Mouse (Mus musculus) brain, embryonic 18.5 days (tissue): ENCODE measurements around the gene Foxa1.

ENCODE experiments used
- DNase-seq: peaks from one replicate; pipeline ENCODE4 v3.0.0-alpha.2; 2012; ENCODE audit warnings: low read depth, low spot score

Foxa1 gene

DNA sequence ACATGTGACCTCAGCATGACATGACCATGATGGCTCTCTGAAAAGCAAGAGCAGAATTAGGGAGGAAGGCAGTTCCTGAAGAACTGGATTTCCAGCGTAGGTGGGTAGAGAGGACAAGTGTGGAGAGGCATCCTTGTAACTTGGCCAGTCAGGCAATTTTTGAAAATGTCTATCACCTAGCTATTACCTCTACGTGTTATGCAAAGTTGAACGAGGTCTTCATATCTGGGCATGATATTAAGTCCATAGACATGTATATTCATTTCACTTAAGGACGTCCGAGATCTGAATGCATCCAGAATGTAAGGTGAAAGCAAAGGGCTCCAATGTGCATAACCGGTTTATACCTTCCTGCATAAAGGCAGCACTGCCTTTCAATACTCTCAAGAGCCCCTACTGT lies 5.6 kb downstream of the Foxa1 start:
- DNase-seq = no peak

DNA sequence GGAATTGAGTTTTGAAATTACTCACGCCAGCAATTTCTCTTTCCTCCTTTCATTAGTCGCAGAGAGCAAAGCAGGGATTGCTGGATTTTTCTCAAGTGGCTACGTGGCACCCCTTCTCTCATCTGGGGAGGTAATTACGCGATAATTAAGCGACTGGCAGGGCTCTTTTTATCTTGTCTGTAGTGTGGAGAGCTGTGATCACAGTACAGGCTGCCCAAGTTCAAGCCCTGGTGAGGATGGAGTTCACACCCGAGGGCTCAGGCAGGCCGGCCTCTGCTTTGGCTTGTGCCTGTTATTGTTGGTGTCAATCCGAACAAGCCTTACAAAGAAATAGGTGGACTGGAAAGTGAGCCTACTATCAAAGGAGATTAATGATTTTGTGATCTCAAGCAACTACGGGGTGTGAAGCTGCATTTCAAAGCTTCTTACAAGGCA lies 7.1 kb downstream of the Foxa1 start:
- DNase-seq = no peak

DNA sequence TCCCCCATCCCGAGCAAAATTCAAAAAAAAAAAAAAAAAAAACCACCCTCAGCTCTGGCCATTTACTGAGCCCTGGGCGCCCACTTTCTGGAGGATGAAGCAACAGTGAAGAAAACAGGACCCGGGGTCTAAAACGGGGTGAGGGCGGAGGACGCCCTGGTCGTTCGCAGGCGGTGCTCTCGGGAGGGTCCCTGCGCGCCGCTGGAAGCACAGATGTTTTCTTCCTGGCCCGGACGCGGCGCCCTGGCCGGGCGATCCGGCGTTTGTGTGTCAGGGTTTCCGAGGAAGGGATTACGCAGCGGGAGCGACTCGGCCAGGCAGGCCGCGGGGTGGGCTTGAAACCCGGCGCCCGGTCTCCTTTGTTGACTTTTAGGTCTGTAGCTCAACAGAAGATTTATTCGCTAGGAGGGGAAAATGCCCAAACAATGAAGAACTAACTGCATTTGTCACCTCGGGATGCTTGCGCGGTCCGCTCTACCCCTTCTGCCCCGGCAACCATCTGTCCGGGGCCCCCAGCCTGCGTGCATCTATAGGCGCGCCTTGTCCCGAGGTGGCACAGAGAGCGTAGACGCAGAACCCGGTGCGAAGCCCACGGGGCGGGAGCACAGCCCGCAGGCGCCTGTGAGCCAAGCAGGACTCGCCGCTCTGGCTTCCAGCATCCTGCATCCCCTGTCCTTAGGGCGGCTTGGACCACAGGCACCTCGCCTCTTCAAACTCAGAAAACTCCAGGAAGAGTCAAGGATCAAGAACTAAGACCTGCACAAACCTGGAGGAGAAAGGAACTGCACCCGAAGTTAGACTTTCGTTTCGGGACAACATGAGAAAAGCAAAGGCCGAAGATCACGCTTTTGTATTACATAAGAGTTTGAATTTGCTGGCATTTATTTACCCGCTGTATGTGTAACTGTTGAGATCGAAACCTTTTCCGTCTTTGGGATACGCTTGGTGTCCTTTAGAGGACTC lies 7.8 kb downstream of the Foxa1 start:
- no peak for DNase-seq

DNA sequence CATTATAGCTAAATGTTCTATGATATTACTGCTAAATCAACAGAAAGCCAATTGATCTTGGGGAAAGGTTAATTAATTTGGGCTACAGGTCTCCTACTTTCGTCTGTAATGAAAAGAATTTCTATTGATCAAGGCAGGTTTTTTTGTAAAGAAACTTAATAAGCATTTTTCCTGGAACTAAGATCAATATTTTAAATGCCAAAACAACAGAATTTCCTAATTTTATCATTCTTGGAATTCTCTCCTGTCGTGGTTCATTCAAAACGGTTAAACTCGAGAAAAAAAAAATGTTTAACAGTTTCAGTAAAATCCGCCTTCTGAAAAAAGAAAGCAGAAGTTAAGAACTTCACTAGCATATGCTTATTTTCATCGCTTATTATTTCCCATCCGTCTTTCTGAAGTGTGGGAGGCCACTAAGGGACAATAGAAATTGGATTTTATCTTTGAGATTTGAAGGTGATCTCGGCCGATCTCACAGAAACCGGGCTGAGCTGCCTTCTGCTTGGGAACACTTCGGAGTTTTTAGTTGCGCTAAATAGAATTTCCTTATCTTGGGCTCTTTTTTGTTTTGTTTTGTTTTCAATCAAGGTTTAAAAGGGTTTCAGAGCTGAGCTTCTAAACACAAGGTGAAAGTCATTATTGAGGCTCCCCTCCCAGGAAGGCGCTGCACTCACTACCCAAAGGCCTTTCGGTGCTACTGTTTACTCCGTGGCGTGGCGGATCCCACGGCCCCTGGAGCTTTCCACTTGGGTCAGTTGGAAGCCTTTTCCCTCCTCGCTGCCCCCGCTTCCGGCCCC lies 8.7 kb downstream of the Foxa1 start:
- no peak for DNase-seq

DNA sequence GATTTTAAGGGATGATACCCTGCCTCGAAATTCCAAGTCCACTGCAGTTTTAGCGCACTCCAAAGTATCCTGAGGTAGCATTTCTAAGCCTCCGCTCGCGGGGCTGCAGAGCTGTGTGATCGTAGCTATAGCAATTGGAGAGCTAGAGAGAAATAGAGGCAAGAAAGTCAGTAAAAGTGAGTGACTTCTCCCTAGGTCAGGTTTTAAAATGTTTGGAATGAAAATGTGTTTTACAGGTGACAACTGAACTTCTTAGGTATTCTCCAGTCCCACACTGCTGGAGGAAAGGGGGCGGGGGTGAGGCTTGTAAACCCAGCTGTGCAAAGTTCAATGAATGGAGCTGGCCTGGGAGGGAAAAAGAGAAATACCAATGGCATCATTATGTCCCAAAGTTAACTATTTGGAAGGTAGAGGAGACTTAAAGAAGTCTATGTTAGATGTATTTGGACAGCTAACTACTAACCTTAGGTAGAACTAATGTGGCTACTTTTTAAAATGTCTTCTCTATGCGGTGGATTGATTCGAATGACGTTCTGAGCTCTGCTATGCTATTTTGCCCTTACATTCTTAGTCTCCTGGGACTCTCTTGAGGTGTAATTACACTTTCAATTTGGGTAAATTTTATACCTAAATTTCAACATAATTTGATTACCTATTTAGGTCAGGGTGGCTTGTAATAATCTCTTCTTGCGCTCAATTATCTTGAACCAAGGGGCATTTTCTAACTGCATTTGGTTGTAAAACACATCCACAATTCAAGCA lies 9.6 kb downstream of the Foxa1 start:
- DNase-seq = no peak

DNA sequence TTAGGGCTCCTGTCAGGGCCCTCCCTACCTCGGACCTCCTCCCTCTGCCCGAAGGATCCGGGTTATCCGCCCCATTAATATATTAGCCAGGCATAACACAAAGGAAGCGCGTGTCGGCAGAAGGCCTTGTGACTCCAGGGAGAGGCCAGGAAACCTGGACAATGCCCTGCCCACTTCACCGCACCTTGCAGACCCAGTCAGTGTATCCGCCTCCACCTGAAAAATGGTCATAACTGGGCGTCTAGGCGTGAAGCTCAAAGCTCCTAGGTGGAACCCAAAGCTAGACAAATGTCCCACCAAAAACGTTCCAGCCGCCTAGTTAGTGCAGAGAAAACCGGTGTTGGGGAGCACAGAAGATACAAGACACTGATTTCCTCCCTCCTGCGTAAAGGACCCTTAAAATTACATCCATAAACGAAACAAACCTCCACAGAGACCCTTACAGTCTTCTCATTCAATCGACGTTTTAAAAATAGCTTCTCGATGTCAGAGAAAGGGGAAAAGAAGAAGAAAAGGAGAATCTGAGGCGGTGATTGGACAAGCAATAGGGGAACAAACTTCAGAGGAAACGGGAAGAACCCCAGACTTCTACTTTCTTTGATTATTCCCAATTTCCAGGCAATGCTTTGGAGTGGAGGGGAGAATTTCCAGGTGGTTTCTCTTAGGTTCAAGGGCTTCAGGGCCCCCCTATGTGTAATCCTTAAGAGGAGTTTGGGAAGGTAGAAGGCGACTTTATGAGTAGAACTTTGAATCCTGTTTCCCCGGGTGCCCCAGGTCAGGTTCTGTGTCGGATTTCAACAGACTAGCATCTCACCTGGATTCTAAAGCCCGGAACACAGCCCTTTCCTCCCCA lies 10.4 kb downstream of the Foxa1 start:
- DNase-seq = no peak

DNA sequence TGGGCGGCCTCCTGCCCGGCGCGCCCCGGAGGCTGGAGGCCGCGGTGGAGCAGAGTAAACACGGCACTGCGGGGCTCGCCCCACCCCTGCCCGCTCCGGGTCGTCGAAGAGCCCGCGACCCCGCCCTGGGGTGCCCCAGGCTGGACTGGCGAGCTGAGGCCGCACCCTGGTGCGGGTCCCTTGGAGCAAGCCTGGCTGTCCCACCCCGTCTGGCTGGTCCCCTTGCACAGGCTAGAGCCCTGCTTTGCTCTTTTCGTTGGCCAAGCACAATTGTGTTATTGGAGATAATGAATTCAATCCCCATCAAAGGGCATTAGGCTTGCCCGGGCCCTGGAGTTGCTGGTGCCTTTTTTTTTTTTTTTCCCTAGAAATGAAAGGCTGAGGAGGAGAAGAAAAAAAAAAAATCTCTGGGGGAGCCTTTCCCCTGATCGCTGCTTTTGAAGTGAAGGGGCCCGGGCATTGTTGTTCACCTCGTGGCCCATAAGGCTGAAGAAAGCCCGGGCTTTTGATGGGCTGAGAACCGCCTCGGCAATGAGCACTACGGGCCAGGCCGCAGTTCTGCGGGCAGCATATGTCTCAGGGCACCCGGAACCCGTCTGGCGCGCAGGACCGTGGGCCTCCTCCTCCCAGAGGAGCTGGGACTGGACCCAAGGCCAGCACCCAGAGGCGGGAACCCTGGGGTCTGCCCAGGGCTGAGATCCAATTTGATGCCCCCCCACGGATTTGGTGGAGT lies 11.7 kb downstream of the Foxa1 start:
- DNase-seq = no peak

DNA sequence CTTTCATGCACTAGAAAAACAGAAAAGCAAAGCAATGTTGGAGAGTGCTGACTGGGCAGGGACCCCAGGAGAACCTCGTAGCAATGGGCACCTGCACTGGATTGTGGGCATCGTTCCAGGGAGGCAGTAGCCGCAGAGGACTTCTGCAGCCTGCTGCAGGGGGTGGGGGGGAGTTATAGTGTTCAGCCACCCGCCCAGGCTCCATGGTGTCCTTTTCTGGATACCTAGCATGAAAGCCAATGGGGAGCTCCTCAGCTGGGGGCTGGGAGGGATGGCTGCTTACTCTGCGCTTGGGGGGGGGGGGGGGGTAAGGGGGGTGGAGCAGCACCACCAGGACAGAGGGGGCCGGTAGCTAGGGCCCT lies 12.2 kb downstream of the Foxa1 start:
- no peak for DNase-seq

DNA sequence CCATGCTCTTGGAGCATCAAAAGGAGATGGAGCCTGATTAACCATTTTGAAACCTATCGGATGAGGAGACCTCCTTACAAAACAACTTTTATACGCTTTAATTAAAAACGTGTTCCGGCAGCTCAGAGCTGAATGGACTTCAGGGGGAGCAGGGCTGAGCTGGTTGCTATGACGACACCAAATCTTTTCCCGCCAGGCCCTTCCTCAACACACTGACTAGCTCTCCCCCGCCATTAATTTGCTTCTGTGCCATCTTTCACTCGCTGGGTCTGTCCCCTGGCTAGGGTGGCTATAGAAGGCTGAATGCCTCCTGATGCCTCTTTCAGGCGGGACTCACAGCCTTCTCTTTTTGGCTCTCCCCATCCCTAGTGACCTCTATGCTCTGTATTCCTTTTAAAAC lies 16.2 kb downstream of the Foxa1 start:
- no peak for DNase-seq

DNA sequence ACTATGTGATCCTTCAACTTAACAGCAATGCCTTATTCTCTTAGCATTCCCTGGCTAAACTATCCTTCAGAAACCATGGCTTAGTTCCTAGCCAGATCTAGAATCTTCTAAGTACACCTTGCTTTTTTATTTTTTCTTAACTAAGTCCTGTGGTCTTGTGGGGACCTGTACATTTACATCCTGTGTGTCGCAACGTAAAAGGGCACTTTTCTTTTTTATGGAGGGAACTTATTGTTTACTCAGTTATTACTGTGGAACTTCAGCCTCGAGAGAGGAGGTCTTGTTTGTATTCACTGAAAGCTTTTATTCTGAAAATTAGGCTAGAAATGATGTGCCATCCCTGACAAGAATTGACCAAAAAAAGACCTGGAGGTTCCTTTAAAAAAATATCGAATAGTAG lies 18.4 kb downstream of the Foxa1 start:
- DNase-seq = no peak

DNA sequence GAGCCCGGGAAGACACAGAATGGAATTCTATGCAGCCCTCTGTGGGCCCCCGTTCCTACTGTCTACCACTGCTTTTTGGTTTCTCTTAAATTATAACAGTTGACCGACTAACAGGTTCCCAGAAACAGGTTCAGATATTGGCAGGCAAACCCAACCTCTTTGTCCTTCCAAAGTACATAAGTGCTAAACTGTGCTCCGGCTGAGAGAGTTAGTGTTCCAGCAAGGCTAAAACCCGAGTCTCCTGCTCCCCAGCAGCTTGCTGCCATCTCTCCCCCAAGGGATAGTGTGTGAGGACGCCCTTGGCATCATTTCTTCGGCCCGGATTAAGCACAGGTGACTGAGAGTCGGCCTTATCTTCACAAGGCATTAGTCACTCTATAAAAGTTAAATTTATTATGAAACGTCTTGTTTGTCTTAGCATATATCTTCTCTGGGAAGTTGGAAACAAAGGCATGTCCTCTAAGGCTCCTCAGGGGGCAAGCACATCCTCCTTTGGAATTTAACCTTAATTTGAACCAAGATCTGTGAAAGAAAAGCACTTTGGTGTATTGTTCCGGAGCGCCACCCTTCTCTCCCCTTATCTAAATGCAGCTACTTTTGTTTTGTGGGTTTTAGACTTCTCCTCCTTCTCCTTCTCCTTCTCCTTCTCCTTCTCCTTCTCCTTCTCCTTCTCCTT lies 30.9 kb downstream of the Foxa1 start:
- no peak for DNase-seq

DNA sequence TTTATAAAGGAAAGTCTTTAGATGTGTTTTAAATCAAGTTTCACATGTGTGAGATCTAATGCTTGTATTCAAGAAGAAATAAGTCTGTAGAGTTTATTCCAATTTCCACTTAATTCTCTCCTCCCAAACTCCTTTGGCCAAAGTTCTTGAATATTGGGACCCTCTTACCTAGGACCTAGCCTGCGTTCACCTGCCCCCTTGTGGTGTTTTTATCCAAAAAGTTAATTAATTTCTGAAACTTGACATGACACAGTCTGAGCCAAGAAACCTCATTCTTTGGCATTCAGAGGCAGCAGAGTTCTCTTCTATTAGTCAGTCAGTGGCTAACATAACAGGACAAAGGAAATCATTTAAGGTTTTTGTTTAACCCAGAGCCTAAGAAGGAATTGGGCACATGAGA lies 32.2 kb downstream of the Foxa1 start:
- no peak for DNase-seq

DNA sequence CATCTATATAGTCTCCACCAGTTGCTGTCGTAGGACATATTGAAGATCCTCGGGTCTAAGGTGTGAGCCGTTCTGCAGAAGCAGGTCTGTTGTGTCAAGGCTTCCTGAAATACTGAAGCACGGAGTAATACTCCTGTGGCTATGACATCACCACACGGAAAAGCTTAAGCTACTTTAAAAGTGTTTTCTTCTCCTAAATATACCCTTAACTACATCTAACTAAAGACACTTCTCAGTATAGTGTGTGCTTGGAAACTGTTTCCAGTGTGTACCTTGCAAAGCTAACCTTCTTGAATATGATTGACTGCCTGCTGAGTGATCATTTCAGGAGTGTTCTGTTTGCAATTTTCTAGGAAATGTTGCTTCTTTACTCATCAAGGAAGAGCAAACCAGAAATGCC lies 35.2 kb downstream of the Foxa1 start:
- DNase-seq = no peak

DNA sequence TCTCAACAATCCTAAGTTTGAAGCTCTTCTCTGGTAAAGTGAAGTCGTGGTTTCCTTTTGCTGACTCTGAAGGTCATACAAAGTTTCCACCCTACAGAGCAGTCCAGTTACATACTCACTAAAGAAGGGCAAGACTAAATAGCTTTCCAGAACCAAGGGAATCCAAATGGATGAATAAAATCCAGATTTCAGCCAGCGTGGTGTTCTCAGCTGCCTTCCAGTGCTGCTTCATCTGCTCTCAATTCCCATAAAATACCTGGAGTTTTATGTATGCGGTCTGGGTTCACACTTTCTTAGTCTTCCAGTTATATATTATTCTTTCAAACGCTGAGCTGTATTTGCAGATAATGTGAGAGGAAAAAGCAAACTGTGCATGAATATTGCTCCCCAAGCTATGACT lies 35.6 kb downstream of the Foxa1 start:
- DNase-seq = no peak

DNA sequence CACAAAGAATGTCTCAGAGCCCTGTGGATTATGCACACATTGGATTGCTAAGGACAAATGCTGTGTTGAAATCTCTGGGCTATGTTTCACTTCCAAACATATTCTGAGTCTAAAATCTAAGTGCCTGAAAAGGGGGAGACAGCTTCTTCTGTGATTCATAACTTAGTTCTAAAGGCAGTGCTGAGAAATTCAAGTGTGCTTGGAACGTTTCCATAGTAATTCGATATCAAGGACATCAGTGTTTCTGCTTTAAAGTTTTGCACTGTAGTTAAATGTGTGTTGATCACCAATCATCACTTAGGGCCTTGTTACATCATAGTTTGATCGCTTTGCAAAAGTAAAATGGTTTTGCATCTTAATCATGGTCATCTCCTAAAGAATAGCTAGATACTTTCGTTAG lies 37.0 kb downstream of the Foxa1 start:
- no peak for DNase-seq

DNA sequence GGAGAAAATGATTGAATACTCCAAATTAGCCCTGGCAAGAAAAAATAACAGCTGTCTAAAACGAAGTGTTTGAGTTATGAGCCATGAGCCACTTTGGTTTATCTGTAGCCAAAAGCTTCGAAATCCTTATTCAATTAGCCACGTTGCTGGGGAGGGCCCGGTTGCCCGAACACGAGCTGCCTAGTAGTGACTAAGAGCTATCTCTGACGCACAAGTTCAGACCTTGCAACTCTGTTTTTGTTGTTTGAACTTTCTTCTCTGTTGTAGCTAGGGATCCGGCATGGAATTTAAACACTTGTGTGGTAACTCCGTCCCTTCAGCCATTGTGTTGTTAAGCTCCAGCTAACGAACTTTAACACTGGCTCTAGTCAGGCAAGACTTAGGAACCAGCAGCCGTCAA lies 37.8 kb downstream of the Foxa1 start:
- no peak for DNase-seq

DNA sequence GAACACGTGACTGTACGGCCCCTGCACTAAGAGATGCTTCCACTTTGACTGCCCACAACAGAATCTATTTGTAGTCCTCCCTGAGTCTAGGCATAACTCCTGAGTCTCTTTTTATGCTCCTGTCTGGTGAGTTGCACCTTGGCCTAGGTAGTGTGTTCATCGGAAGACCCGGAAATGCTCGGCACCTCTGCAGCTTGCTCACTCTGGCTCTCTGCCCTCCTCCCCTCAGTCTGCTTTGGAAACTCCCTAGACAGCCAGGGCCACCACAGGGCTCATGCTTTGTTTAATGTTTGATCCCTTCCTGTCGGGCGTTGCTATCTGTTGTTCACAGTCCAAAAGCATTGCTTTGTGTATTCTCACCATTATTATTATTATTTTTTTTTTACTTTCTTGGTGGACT lies 41.4 kb downstream of the Foxa1 start:
- no peak for DNase-seq

DNA sequence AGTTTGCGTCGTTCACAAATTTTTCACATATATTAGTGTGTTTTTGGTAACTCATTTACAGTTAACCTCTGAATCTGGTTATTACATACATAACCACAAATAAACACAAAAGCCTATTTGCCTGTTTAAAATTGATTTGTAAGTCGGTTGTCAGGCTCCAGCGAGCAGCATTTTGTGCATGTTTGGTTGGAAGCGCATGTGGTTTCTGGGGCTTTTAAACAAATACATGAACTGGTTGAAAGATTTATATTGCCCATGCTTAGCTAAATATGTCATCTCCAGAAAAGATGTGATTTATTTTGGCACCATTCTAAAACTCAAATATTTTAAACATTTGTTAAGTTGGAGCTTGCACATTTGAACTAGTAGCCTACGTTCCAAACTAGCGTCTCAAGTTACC lies 46.5 kb downstream of the Foxa1 start:
- DNase-seq = no peak

DNA sequence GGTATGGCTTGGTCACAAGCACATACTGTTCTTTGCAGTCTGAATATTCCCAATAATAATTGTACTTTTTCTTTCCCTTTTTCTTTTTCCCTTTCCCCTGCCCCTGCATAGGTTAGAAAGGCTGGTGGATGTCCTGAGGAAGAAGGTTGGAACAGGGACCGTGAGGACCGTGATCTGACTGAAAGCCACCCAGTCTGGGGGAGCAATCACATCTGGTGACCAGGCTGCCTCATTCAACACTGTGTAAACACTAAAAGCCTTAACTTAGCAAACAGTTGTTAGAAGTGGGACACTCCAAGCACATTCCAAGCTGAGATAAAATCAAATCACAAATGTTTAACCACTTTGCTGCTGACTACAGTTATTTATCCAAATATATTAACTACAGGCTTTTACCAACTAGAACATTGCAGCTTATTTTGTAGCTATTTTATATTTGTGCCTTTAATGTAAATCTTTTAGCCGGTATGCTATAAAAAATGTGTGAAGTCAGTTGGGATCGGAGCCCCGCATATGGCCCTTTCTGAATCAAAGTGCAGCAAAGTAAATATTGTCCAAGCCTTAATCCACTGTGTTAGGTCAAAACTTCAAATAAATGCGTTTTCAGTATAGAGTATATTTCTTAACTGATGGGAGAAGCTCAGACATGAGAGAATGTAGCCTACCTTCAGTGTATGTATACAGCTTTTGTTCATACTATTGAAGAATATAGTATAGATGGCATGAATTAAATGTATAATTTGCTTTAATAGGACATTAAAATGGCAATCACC lies 50.2 kb downstream of the Foxa1 start:
- no peak for DNase-seq
